Mouse (Mus musculus) stomach, postnatal 0 days (tissue): ENCODE measurements around the gene Ptprg. TPM values are rescaled to one million over a fixed set of nuclear protein-coding genes. Genes with fewer than 3 reads are reported as not detected.
"Not testable (repeated sequence)": the region's sequence is repeated elsewhere in the genome, so short reads cannot be mapped to it uniquely, and the experiment has no call there.

Source experiments
- ATAC-seq: fragments of 200-750 bp; cut with Nextera tagmentation; 2 replicates; pipeline ENCODE4 v1.8.0; 2017; ENCODE audit not compliant: low FRiP score, low TSS enrichment
- DNase-seq: peaks from one replicate; pipeline ENCODE4 v3.0.0-alpha.2; 2016; ENCODE audit warnings: low spot score
- H3K27ac ChIP-seq: fragments of 300-500 bp; sonication (generic); replicated peaks from 2 replicates; pipeline ENCODE4 v1.5.1; 2014; ENCODE audit warnings: mild to moderate bottlenecking, control low read depth
- H3K27me3 ChIP-seq: fragments of 300-500 bp; sonication (generic); 2 replicates; pipeline ENCODE4 v1.6.1; 2014; ENCODE audit warnings: low read length; ENCODE audit not compliant: control insufficient read depth, insufficient read depth
- H3K36me3 ChIP-seq: fragments of 300-500 bp; sonication (generic); 2 replicates; pipeline ENCODE4 v1.6.1; 2014; ENCODE audit warnings: low read length, mixed read lengths; ENCODE audit not compliant: control insufficient read depth, insufficient read depth
- H3K4me1 ChIP-seq: fragments of 300-500 bp; sonication (generic); replicated peaks from 2 replicates; pipeline ENCODE4 v1.6.1; 2014; ENCODE audit warnings: antibody characterized with exemption; ENCODE audit not compliant: control insufficient read depth, insufficient read depth
- H3K4me2 ChIP-seq: fragments of 300-500 bp; sonication (generic); replicated peaks from 2 replicates; pipeline ENCODE4 v1.6.1; 2014; ENCODE audit warnings: low read depth, mild to moderate bottlenecking, control low read depth, moderate library complexity
- H3K4me3 ChIP-seq: fragments of 300-500 bp; sonication (generic); 2 replicates; pipeline ENCODE4 v1.5.1; 2014; ENCODE audit warnings: low read depth, low read length, control low read depth
- H3K9ac ChIP-seq: fragments of 300-500 bp; sonication (generic); 2 replicates; pipeline ENCODE4 v1.6.1; 2014; ENCODE audit warnings: mild to moderate bottlenecking, low read length, control low read depth, mixed read lengths
- H3K9me3 ChIP-seq: fragments of 300-500 bp; sonication (generic); 2 replicates; pipeline ENCODE4 v1.6.1; 2016; ENCODE audit warnings: low read length; ENCODE audit not compliant: control insufficient read depth
- CTCF ChIP-seq: IDR thresholded peaks from 2 replicates; pipeline ENCODE4 v1.5.1; 2016; ENCODE audit warnings: antibody characterized with exemption, low read depth, mild to moderate bottlenecking, moderate library complexity
- EP300 ChIP-seq: optimal IDR thresholded peaks from 2 replicates; pipeline ENCODE3; 2016; ENCODE audit warnings: antibody characterized with exemption
- whole genome bisulfite sequencing: fragments of 180-500 bp; shearing (Covaris S2); extraction: QIAGEN DNeasy Blood & Tissue Kit; methylation state at CpG from one replicate; pipeline ENCODE4 v1.1.7; 2014; 5-methylcytosine and 5-hydroxymethylcytosine counted together
- polyA plus RNA-seq: library from polyadenylated mRNA; unstranded; fragments of >200 nt; fragmentation: Nextera tagmentation; extraction: Ambion mirVana; gene quantifications from 2 replicates; pipeline ENCODE4 v1.2.1, GENCODE M21; 2015

Gene Ptprg
- polyA plus RNA-seq, 1 experiment from 2014 or later, result 6.2 TPM

GRCm38 (mm10) chr14:12284141-12284912 is 731.0 kb downstream of the Ptprg start, which contains the start of gene 3830406C13Rik:
Gene 3830406C13Rik, plus strand, starts transcription at chr14:12284173.
- ATAC-seq, result peak; percentile 98
- no peaks in the 10 kb centered on the region for H3K27me3 ChIP-seq
- TF ChIP-seq CTCF (no peak), EP300 (no peak)
- no peaks in the 10 kb centered on the region for H3K9me3 ChIP-seq
- peak; percentile 88 for DNase-seq
- H3K4me1 ChIP-seq, result no peaks in the 10 kb centered on the region
- WGBS, result under 1% methylated on average over 48 of the region's 48 CpGs
- peak within 1 kb of the TSS; percentile 89 for H3K4me3 ChIP-seq
- H3K9ac ChIP-seq, result peak within 1 kb of the TSS; percentile 96
- no peaks in the 10 kb centered on the region for H3K36me3 ChIP-seq
- peak within 1 kb of the TSS; percentile 98 for H3K27ac ChIP-seq
- H3K4me2 ChIP-seq, result peak within 1 kb of the TSS; percentile 71

GRCm38 (mm10) chr14:12289747-12290146 is 736.4 kb downstream of the Ptprg start:
- H3K27ac ChIP-seq, H3K4me1 ChIP-seq, H3K36me3 ChIP-seq, DNase-seq, H3K27me3 ChIP-seq, H3K4me3 ChIP-seq, H3K9me3 ChIP-seq, H3K4me2 ChIP-seq, H3K9ac ChIP-seq, ATAC-seq: not testable (repeated sequence)

Other genes with a start within 250 kb of the Ptprg start
- gene Gm3839, start 196.8 kb upstream of the Ptprg start, polyA plus RNA-seq, result 0.98 and 1.4 TPM in 2 replicates